Mouse (Mus musculus) liver, postnatal 0 days (tissue): ENCODE data around the gene Slc25a19. TPM values are rescaled to one million over a fixed set of nuclear protein-coding genes. Genes with fewer than 3 reads are reported as not detected.

Source experiments
- ATAC-seq: fragments of 200-750 bp; cut with Nextera tagmentation; 2 replicates; pipeline ENCODE4 v1.8.0; 2017; ENCODE audit warnings: mild to moderate bottlenecking, moderate library complexity
- DNase-seq: peaks from one replicate; pipeline ENCODE4 v3.0.0-alpha.2; 2016
- H3K27ac ChIP-seq: fragments of 300-500 bp; sonication (generic); 2 replicates; pipeline ENCODE4 v1.5.1; 2014; ENCODE audit warnings: antibody characterized with exemption, moderate library complexity, mild to moderate bottlenecking, low read depth
- H3K27me3 ChIP-seq: fragments of 300-500 bp; sonication (generic); 2 replicates; pipeline ENCODE4 v1.6.1; 2014; ENCODE audit warnings: low read length, control low read depth, mixed read lengths; ENCODE audit not compliant: insufficient read depth
- H3K36me3 ChIP-seq: fragments of 300-500 bp; sonication (generic); replicated peaks from 2 replicates; pipeline ENCODE4 v1.6.1; 2014; ENCODE audit warnings: mild to moderate bottlenecking, control low read depth, low read length, moderate library complexity, mixed read lengths; ENCODE audit not compliant: insufficient read depth
- H3K4me1 ChIP-seq: fragments of 300-500 bp; sonication (generic); 2 replicates; pipeline ENCODE4 v1.6.1; 2014; ENCODE audit warnings: antibody characterized with exemption, mild to moderate bottlenecking, control low read depth; ENCODE audit not compliant: insufficient read depth
- H3K4me2 ChIP-seq: fragments of 300-500 bp; sonication (generic); 2 replicates; pipeline ENCODE4 v1.6.1; 2014; ENCODE audit warnings: low read depth, mild to moderate bottlenecking, low read length, moderate library complexity, mixed read lengths
- H3K4me3 ChIP-seq: fragments of 300-500 bp; sonication (generic); 2 replicates; pipeline ENCODE4 v1.5.1; 2014; ENCODE audit warnings: low read depth, low read length
- H3K9ac ChIP-seq: fragments of 300-500 bp; sonication (generic); replicated peaks from 2 replicates; pipeline ENCODE4 v1.6.1; 2014; ENCODE audit warnings: mild to moderate bottlenecking, moderate library complexity
- H3K9me3 ChIP-seq: fragments of 300-500 bp; sonication (generic); 2 replicates; pipeline ENCODE4 v1.6.1; 2016; ENCODE audit warnings: mild to moderate bottlenecking, control low read depth, low read length, mixed read lengths
- CTCF ChIP-seq: sonication (generic); IDR thresholded peaks from 2 replicates; pipeline ENCODE4 v1.5.1; 2016; ENCODE audit warnings: antibody characterized with exemption, low read depth
- EP300 ChIP-seq: IDR thresholded peaks from 2 replicates; pipeline ENCODE4 v1.6.1; 2016; ENCODE audit warnings: antibody characterized with exemption, low read depth, mild to moderate bottlenecking
- WGBS: fragments of 180-500 bp; shearing (Covaris S2); extraction: QIAGEN DNeasy Blood & Tissue Kit; methylation state at CpG from one replicate; pipeline ENCODE4 v1.1.7; 2014; ENCODE audit not compliant: insufficient replicate concordance; 5-methylcytosine and 5-hydroxymethylcytosine counted together
- polyA plus RNA-seq: library from polyadenylated mRNA; unstranded; fragments of >200 nt; fragmentation: Nextera tagmentation; extraction: Ambion mirVana; gene quantifications from 2 replicates; pipeline ENCODE4 v1.2.1, GENCODE M21; 2015

Gene Slc25a19
- polyA plus RNA-seq, 1 experiment from 2014 or later = 6.9 TPM

GRCm38 (mm10) chr11:115632247-115632646, 4.2 kb upstream of the Slc25a19 start:
- Histone ChIP-seq H3K27ac (no peak overlapping the region), H3K9ac (no peak overlapping the region), H3K9me3 (no peaks in the 10 kb centered on the region), H3K4me2 (no peak overlapping the region), H3K4me1 (peaks cover 7% of the 10 kb centered on the region), H3K27me3 (no peaks in the 10 kb centered on the region), H3K4me3 (no peak overlapping the region), H3K36me3 (no peaks in the 10 kb centered on the region)
- DNase-seq = no peak
- WGBS = 78% methylated on average over 7 of the region's 7 CpGs
- ATAC-seq = no peak
- no peak for TF ChIP-seq CTCF
- no peak for TF ChIP-seq EP300

GRCm38 (mm10) chr11:115631505-115631890, 3.4 kb upstream of the Slc25a19 start:
- no peak for TF ChIP-seq EP300
- TF ChIP-seq CTCF = peak; percentile 81
- Histone ChIP-seq H3K27me3 (no peaks in the 10 kb centered on the region), H3K9ac (0 out of 2 replicates have a peak overlapping the region, but pooled peaks have one; percentile 11), H3K27ac (peak overlapping the region; percentile 70), H3K36me3 (no peaks in the 10 kb centered on the region), H3K4me1 (peaks cover 13% of the 10 kb centered on the region), H3K4me3 (0 out of 2 replicates have a peak overlapping the region, but pooled peaks have one; percentile 17), H3K9me3 (no peaks in the 10 kb centered on the region), H3K4me2 (peak overlapping the region; percentile 55)
- 20% methylated on average over 3 of the region's 3 CpGs for WGBS
- peak; percentile 54 for DNase-seq
- ATAC-seq = no peak

- Histone ChIP-seq H3K4me1 (peaks cover 13% of the 10 kb centered on the region), H3K27ac (peak overlapping the region; percentile 70), H3K27me3 (no peaks in the 10 kb centered on the region), H3K4me2 (peak overlapping the region; percentile 55), H3K36me3 (no peaks in the 10 kb centered on the region), H3K9ac (0 out of 2 replicates have a peak overlapping the region, but pooled peaks have one; percentile 11), H3K4me3 (0 out of 2 replicates have a peak overlapping the region, but pooled peaks have one; percentile 17), H3K9me3 (no peaks in the 10 kb centered on the region)
- ATAC-seq (no peak), DNase-seq (peak; percentile 63)
- TF ChIP-seq CTCF (no peak), EP300 (no peak)
- WGBS = 40% methylated on average over 16 of the region's 16 CpGs
Measured at GRCm38 (mm10) chr11:115630532-115631504, 2.7 kb upstream of the Slc25a19 start.

- Histone ChIP-seq H3K4me1 (peaks cover 13% of the 10 kb centered on the region), H3K36me3 (no peaks in the 10 kb centered on the region), H3K4me2 (no peak overlapping the region), H3K4me3 (no peak overlapping the region), H3K27ac (peak overlapping the region; percentile 11; the same call in 1 of the 2 replicates), H3K27me3 (no peaks in the 10 kb centered on the region), H3K9me3 (no peaks in the 10 kb centered on the region), H3K9ac (no peak overlapping the region)
- TF ChIP-seq CTCF (no peak), EP300 (no peak)
- WGBS = 78% methylated on average over 13 of the region's 13 CpGs
- DNase-seq (no peak), ATAC-seq (no peak)
Measured at GRCm38 (mm10) chr11:115629734-115630531, 1.8 kb upstream of the Slc25a19 start.

- Histone ChIP-seq H3K9ac (peak overlapping the region; percentile 46), H3K27ac (peak overlapping the region; percentile 39; the same call in 1 of the 2 replicates), H3K9me3 (no peaks in the 10 kb centered on the region), H3K4me3 (peak overlapping the region; percentile 84), H3K36me3 (peaks cover 3% of the 10 kb centered on the region; the same call in 1 of the 2 replicates), H3K4me2 (peak overlapping the region; percentile 95), H3K27me3 (no peaks in the 10 kb centered on the region), H3K4me1 (peaks cover 13% of the 10 kb centered on the region)
- 43% methylated on average over 12 of the region's 13 CpGs for WGBS
- TF ChIP-seq CTCF (no peak), EP300 (no peak)
- ATAC-seq (peak; percentile 6), DNase-seq (no peak)
Measured at GRCm38 (mm10) chr11:115628465-115629101, 488 bp upstream of the Slc25a19 start.
